Mouse (Mus musculus): ENCODE measurements around the gene Arhgef7.
"Not testable (repeated sequence)": the region's sequence is repeated elsewhere in the genome, so short reads cannot be mapped to it uniquely, and the experiment has no call there.

Arhgef7 gene

DNA sequence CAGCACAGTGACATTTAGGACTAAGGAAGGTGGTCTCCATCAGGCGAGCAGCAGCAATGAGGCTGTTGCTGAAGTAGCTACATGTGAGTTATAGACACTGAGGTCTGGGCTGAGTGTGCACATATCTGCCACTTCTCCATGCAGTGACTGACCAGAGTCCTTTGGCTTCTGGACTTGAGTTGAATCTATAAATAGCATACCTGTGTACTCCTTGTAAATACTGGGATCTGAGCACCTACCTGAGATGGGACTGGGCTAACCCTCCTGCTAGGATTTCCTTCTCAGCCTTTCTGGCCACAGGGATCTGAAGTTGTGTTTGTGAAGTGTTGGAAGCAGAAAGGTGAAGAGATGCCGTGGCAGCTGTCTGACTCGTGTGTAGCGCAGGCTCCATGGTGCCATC is 105.6 kb downstream of the Arhgef7 start:
- no peak for DNase-seq (ENCODE audit: low spot score in 2 of 2)

- DNase-seq (ENCODE audit: low spot score in 2 of 2): no peak
These were observed 106.7 kb downstream of the Arhgef7 start for GRCm38 (mm10) chr8:11834200-11834599.

GRCm38 (mm10) chr8:11834691-11835090 is 107.2 kb downstream of the Arhgef7 start:
- DNase-seq (ENCODE audit: low spot score in 2 of 2): no peak

DNA sequence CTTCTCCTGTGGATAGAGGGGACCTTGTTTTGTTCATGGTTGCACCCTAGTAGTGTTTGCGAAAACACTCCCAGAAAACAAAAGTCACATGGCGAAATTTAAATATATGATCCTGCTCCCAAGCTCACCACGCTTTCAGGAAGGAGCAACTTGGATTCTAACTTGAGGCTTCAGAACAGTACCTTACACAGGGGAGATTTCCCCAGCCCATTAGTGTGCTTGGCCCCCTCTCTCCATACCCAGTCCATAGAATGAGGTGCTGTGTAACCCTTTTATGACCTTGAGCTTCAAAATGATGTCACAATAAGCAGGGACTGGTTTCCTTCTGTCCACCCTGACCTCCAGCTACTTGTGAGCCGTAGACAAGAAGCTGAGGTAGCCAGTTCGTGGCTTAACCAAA is 112.7 kb downstream of the Arhgef7 start, which contains the start of gene Tex29:
Gene Tex29 (plus strand): TSS at position 301 of the 400 bp plus-strand sequence.
- no peak for DNase-seq (ENCODE audit: low spot score in 2 of 2)

- no peak for DNase-seq (ENCODE audit: low spot score in 2 of 2)
These were observed 114.0 kb downstream of the Arhgef7 start for GRCm38 (mm10) chr8:11841571-11841970.

DNA sequence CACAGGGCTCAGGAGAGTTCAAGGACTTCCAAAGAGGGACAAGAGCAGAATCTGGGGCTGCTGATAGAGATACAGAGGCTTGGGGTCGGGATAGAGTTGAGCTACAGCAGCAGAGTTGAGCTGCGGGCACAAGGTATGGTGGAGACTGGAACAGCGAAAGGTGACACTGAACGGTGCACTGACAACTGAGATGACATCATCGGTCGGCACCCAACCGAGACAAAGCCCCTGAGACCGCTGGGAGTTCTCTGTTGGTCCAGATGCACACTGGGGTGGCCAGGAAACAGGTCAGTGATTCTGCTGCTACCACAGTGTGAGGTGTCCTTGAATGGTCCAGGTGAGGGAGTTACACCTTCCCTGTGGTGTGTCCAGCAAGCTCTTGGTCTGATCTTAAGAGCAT is 115.2 kb downstream of the Arhgef7 start:
- DNase-seq (ENCODE audit: low spot score in 2 of 2): no peak

- DNase-seq (ENCODE audit: low spot score in 2 of 2): no peak
These were observed 116.3 kb downstream of the Arhgef7 start for GRCm38 (mm10) chr8:11843677-11844315.

- DNase-seq (ENCODE audit: low spot score in 2 of 2): no peak
These were observed 116.8 kb downstream of the Arhgef7 start for GRCm38 (mm10) chr8:11844316-11844685.

GRCm38 (mm10) chr8:11846807-11847206 is 119.3 kb downstream of the Arhgef7 start:
- no peak for DNase-seq (ENCODE audit: low spot score in 2 of 2)

DNA sequence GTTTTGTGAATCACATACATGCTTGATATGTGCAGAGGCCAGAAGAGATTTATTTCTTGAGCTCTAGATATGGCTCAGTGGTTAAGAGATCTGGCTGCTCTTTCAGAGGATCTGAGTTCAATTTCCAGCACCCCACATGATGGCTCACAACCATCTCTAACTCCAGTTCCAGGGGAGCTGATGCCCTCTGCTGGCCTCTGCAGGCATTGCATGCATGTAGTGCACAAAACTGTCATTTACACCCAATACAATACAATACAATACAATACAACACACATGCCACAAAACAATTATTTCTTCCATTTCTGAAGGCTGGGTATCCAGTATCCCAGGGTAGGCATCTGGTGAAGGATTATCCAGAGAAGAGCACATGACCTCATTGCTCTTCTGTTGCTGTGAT is 140.3 kb downstream of the Arhgef7 start:
- DNase-seq (ENCODE audit: low spot score in 2 of 2): no peak

GRCm38 (mm10) chr8:11874227-11874626 is 146.7 kb downstream of the Arhgef7 start:
- not testable (repeated sequence) for DNase-seq (ENCODE audit: low spot score in 2 of 2)

DNA sequence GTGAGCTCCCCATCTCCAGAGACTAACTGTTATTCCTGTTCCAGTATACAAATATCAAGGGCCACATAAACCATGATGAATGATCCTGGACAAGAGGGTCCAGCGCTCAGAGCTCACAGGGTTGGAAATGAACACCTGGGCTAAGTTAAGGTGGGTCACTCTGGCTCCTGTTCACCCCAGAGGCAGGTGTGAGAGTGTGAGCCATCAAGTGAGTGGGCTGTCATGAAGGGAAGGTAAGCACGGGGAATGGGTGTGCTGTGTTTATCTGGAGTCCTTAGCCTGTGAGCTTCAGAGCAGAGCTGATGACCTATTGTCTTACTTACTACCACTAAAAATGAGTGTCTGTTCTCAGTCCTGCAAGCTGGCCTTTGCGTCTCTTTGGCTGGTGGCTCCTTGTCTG is 157.1 kb downstream of the Arhgef7 start:
- no peak for DNase-seq (ENCODE audit: low spot score in 2 of 2)

All from thymus, postnatal 10 days (tissue).